Mouse (Mus musculus) MEL-GATA-1-ER (cell line): Measurements from ENCODE around the gene Taf11.

Experiments used
- DNase-seq: peaks from one replicate; pipeline ENCODE4 v3.0.0-alpha.2; 2012; ENCODE audit warnings: low read depth; ENCODE audit errors: extremely low read depth

The Taf11 gene

GRCm38 (mm10) chr17:27909622-27910500 is at the start of gene Taf11:
Gene Taf11, minus strand, starts transcription at chr17:27909844.
- peak; percentile 31 for DNase-seq

- no peak for DNase-seq
These were observed 48.0 kb upstream of the Taf11 start for GRCm38 (mm10) chr17:27957649-27958048.

DNA sequence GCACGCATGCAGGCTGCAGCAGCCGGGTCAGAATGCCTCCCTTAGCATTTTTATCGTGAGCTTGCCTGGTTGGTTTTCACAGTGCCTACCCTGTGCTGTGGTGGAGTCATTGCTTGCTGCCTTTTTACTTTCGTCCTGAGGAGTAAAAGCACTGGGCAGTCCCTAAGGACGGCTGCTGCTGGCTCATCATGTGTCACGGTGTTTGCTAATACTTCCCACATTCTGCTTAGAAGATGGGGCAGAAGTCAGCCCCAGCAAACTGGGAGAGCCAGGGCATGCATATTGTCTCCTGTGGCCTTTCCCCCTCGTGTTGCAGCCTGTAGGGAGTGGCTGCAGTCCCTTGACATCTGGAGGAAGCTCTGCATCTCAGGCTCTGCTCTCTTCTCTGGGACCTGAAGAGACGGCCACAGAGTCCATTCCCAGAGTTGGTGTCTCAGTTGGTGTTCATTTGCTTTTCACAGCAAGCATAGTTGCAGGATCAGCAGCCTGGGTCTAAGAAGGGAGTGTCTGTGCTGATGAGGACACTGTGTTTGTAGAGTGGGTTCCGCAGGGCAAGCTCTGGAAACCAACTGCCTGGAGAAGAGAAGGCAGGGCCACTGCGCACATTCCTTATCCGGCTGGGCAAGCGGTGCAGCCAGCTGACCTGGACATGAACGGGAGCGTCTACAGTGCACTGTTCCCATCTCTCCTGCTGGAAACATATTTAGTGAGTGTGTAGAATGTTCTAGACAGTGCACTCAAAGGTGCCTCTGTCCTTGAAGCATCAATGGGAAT is 45.2 kb upstream of the Taf11 start:
- no peak for DNase-seq

DNA sequence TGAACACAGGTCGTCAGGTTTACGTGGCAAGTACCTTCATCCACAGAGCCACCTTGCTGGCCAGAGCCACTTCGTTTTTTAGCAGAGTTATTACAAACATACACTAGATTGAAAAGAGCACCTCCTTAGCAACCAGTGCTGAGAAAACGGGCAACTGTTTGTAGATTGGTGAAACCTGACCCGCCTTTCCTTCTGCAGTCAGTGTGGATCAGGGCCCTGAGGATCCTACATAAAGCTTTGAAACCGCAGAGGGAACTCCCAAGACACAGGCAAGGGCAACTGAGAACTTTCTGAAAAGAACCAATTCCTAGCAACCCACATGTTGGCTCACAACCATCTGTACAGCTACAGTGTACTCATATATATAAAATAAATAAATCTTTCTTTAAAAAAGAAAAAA is 43.5 kb upstream of the Taf11 start:
- DNase-seq, result no peak

DNA sequence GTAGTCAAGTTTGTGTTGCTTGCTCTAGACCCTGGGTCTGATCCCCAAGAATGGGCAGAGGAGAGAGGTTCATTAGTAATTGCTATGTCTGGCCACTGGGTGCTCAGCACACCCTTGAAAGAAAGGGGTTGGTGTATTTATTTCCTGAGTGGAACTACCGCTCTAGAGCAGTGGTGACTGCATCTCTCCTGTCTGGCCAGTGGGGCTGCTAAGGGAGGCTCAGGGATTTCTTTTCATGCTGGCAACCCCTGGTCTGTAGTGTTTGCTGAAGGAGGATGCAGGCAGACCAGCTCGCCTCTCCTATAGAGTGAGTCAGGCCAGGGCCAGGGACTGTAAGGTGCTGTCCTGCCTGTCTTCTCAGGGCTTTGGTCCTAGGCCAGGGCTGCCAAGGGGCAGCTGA is 37.5 kb upstream of the Taf11 start:
- no peak for DNase-seq

DNA sequence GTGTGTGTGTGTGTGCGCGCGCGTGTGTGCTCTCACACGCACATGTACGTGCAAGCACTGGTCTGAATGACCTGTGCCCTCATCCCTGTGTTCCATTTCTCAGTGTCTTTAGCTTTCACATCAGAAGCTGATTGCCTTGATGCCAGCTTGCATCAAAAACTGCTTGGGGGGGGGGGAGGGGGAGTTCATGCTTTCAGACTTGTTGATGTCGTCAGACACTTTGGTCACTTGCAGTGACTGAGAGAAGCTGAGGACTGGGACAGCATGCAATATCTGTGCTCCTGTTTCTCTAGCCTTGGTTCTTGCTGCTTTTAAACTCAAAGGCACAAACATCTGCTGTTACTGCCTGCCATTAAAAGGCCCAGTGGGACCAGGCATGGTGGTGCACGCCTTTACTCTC is 36.7 kb upstream of the Taf11 start:
- DNase-seq, result no peak

- no peak for DNase-seq
These were observed 36.0 kb upstream of the Taf11 start for GRCm38 (mm10) chr17:27945546-27946216.

GRCm38 (mm10) chr17:27942131-27942530 is 32.5 kb upstream of the Taf11 start:
- no peak for DNase-seq

DNA sequence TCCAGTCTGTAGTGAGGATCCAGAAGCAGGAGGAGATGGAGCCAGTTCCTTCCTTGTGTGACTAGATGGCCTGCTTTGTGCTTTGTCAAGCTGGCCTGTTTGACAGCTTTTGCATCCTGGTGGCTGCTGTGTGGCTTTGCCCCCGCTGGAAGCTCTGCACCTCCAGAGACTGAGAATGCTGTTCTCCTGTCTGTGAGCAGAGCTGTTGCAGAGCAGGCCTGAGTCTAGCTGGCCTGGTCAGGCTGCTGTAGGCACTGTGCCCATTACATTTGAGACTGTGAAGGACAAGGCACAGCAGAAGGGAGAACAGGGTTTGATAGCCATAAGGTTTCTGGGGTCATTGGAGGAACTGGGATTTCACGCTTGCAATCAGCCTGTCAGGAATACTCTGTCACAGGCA is 32.1 kb upstream of the Taf11 start:
- no peak for DNase-seq

GRCm38 (mm10) chr17:27941178-27941577 is 31.5 kb upstream of the Taf11 start:
- DNase-seq, result no peak

GRCm38 (mm10) chr17:27940352-27940751 is 30.7 kb upstream of the Taf11 start:
- no peak for DNase-seq

- DNase-seq, result no peak
These were observed 29.4 kb upstream of the Taf11 start for GRCm38 (mm10) chr17:27939028-27939427.

GRCm38 (mm10) chr17:27938121-27938754 is 28.6 kb upstream of the Taf11 start:
- DNase-seq, result no peak

GRCm38 (mm10) chr17:27937054-27937615 is 27.5 kb upstream of the Taf11 start:
- DNase-seq, result no peak

DNA sequence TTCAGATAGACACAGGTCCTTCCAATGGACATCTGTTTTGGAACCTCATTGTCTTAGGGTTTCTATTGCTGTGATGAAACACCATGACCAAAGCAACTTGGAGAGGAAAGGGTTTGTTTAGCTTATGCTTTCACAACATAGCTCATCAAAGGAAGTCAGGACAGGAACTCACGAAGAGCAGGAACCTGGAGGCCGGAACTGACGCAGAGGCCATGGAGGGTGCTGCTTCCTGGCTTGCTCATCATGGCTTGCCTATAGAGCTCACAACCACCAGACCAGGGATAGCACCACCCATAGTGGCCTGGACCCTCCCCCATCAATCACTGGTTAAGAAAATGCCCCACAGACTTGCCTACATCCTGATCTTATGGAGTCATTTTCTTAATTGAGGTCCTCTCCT is 25.4 kb upstream of the Taf11 start:
- no peak for DNase-seq

DNA sequence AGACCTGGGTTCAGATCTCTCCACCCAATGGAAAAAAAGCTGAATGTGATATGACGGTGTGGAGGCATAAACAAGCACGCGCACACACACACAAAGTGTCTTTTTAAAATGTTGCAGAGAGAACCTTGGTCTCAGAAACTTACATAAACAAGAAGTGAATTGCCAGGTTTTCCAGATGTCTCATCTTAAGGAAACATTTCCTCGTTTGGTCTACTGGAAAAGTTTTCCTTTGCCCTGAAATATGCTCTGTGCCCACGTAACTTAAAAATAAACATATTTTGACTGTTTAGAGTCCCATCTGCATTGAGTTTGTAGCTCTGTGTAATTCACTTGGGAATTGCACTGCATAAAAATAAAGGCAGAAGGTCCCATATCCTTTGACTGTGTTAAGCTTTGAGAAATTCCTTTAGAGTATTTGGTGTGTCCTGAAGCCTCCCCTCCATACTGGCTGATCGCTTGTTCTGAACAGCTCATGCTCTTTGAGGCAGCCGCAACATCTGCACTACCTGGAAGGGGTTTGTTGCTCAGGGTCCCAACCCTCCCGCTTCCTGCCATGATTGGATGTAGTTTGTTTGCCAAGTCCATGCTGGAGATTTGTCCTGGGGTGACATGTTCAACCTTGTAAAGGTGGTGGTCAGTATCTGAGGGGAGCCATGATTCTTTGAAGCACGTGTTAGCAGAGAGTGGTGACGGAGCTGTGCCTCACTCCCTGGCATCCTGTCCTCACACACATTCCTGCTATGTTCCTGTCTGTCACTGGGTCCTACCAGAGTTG is 24.7 kb upstream of the Taf11 start:
- DNase-seq, result no peak

DNA sequence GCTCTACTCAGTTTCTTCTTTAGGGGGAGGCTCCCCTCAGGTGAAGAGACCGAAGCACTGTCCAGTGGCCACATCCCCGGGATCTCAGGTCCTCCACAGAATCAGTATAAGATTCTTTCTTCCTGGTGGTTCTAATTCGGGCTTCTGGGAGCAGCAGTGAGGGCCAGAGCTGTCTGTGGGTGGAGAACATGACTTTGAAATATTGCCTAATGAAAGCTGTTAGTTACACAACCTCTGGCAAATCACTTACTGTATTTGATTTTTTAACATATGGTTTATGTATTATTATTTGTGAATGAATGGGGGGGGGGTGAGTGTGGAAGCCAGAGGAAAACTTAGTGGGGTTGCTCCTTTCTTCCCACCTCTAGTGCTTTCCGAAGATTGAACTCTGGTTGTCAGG is 22.2 kb upstream of the Taf11 start:
- DNase-seq, result no peak

DNA sequence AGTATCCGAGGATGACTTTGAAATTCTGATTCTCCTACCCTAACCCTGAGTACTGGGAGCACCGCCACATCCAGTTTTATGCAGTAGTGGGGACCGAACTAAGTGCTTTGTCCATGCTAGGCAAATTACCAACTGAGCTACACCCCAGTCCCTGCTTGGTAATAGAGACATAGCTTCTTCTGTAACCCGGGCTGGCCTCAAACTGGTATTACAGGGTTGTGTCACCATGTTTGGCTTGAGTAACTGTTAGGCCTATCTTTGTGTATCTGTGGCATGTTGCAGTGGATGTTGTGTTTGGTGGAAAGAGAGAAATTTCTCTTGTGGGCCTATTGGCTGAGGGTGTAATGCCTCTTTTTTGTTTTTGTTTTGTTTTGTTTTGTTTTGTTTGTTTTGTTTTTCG is 20.6 kb upstream of the Taf11 start:
- DNase-seq, result no peak

DNA sequence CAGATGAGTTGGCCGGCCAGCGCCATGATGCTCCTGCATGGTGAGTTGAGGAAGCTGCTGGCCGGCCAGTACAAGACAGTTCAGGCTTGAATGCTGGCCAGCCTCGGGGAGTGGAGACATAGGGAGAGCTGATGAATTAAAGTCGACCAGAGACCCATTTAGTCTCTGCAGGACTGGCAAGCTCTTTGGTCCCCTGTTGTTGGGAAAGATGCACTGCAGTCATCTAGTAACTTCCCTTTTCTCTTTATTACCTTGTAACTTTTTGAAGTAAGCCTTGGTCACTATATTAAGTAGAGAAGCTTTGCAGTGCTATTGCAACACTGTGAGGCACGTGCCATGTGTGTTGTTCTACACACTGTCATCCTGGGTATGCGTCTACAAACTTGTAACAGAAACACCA is 15.9 kb upstream of the Taf11 start:
- DNase-seq, result no peak

GRCm38 (mm10) chr17:27925054-27925453 is 15.4 kb upstream of the Taf11 start:
- no peak for DNase-seq
